Mouse (Mus musculus) midbrain, embryonic 12.5 days (tissue): ENCODE data around the gene Fggy. TPM values are rescaled to one million over a fixed set of nuclear protein-coding genes. Genes with fewer than 3 reads are reported as not detected.

ENCODE experiments used
- ATAC-seq: fragments of 200-750 bp; cut with Nextera tagmentation; 2 replicates; pipeline ENCODE4 v1.8.0; 2017; ENCODE audit warnings: low read depth, moderate TSS enrichment, moderate library complexity; ENCODE audit not compliant: low FRiP score
- H3K27ac ChIP-seq: fragments of 300-500 bp; sonication (generic); replicated peaks from 2 replicates; pipeline ENCODE4 v1.5.1; 2016; ENCODE audit warnings: mild to moderate bottlenecking
- H3K27me3 ChIP-seq: fragments of 300-500 bp; sonication (generic); 2 replicates; pipeline ENCODE4 v1.6.1; 2016; ENCODE audit warnings: mild to moderate bottlenecking
- H3K36me3 ChIP-seq: fragments of 300-500 bp; sonication (generic); 2 replicates; pipeline ENCODE4 v1.6.1; 2016
- H3K4me1 ChIP-seq: fragments of 300-500 bp; sonication (generic); 2 replicates; pipeline ENCODE4 v1.6.1; 2016
- H3K4me2 ChIP-seq: fragments of 300-500 bp; sonication (generic); replicated peaks from 2 replicates; pipeline ENCODE4 v1.6.1; 2016; ENCODE audit warnings: mild to moderate bottlenecking, moderate library complexity
- H3K4me3 ChIP-seq: fragments of 300-500 bp; sonication (generic); 2 replicates; pipeline ENCODE4 v1.5.1; 2016; ENCODE audit warnings: mild to moderate bottlenecking
- H3K9ac ChIP-seq: fragments of 300-500 bp; sonication (generic); replicated peaks from 2 replicates; pipeline ENCODE4 v1.6.1; 2016; ENCODE audit warnings: mild to moderate bottlenecking, moderate library complexity
- H3K9me3 ChIP-seq: fragments of 300-500 bp; sonication (generic); 2 replicates; pipeline ENCODE4 v1.6.1; 2016; ENCODE audit warnings: mild to moderate bottlenecking
- WGBS: fragments of 180-500 bp; shearing (Covaris S2); methylation state at CpG from one replicate; pipeline ENCODE4 v1.1.7; 2016; 5-methylcytosine and 5-hydroxymethylcytosine counted together
- polyA plus RNA-seq: library from polyadenylated mRNA; unstranded; fragments of >200 nt; fragmentation: Nextera tagmentation; extraction: Ambion mirVana; gene quantifications from 2 replicates; pipeline ENCODE4 v1.2.1, GENCODE M21; 2016

Fggy gene
- polyA plus RNA-seq, 1 experiment from 2014 or later = 8.5 TPM

GRCm38 (mm10) chr4:95875896-95876295, 318.6 kb downstream of the Fggy start:
- no peaks in the 10 kb centered on the region for H3K4me1 ChIP-seq
- no peak overlapping the region for H3K9ac ChIP-seq
- H3K9me3 ChIP-seq = no peaks in the 10 kb centered on the region
- H3K4me3 ChIP-seq = no peak overlapping the region
- H3K27me3 ChIP-seq = no peaks in the 10 kb centered on the region
- ATAC-seq = no peak
- WGBS = 89% methylated on average over 4 of the region's 4 CpGs
- H3K36me3 ChIP-seq = no peaks in the 10 kb centered on the region
- H3K27ac ChIP-seq = no peak overlapping the region
- no peak overlapping the region for H3K4me2 ChIP-seq

DNA sequence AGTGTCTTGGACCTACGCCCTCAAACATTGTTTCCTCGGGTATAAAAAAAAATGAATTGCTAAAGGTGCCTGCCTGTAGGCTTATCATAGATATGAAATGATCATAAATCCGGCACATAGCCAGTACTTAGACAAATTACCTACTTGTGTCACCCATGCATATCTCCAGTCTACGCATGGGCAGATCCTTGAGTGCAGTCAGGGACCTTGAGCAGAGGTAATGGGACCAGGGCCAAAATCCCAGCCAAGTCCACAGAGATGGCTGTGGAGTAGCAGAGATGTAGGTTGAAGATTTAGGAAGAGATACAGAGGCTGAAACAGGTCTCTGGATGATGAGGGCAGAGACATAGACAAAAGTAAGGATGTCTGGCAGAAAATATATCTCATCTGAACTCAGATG, 320.1 kb downstream of the Fggy start:
- no peak overlapping the region for H3K4me3 ChIP-seq
- no peaks in the 10 kb centered on the region for H3K27me3 ChIP-seq
- H3K36me3 ChIP-seq = no peaks in the 10 kb centered on the region
- ATAC-seq = no peak
- WGBS = 94% methylated on average over 4 of the region's 4 CpGs
- H3K4me1 ChIP-seq = no peaks in the 10 kb centered on the region
- no peaks in the 10 kb centered on the region for H3K9me3 ChIP-seq
- H3K9ac ChIP-seq = no peak overlapping the region
- no peak overlapping the region for H3K4me2 ChIP-seq
- no peak overlapping the region for H3K27ac ChIP-seq

DNA sequence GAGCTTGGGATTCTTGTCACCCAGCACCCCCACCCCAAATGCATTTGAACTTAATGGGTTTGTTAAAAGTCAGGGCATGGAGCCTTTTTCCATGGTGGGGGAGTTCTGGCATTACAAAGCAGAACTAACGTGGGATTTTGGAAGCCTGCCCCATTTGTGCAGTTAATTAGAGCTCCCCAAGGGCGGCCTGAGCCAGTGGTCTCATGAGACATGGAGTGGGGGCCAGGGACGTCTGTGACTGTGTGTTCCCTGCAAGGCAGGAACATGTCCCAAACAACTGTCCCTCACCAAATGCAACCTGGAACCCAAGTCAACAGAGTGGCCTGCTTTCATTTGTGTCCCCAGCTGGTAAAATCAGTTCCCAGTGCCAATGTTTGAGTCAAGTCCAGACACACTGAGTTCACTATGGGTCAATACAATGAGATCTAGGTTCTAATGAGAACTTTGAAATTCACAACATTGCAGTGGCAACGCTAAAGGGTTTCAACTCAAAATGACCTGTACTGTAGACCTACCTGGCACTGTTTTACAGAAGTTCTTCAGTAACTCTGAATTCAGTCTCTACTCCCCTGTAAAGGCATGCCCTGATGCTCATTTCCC, 324.5 kb downstream of the Fggy start:
- no peak overlapping the region for H3K4me3 ChIP-seq
- no peak overlapping the region for H3K9ac ChIP-seq
- no peaks in the 10 kb centered on the region for H3K9me3 ChIP-seq
- no peak overlapping the region for H3K27ac ChIP-seq
- WGBS = 64% methylated on average over 4 of the region's 4 CpGs
- no peaks in the 10 kb centered on the region for H3K36me3 ChIP-seq
- no peaks in the 10 kb centered on the region for H3K4me1 ChIP-seq
- H3K27me3 ChIP-seq = no peaks in the 10 kb centered on the region
- H3K4me2 ChIP-seq = no peak overlapping the region
- ATAC-seq = no peak

DNA sequence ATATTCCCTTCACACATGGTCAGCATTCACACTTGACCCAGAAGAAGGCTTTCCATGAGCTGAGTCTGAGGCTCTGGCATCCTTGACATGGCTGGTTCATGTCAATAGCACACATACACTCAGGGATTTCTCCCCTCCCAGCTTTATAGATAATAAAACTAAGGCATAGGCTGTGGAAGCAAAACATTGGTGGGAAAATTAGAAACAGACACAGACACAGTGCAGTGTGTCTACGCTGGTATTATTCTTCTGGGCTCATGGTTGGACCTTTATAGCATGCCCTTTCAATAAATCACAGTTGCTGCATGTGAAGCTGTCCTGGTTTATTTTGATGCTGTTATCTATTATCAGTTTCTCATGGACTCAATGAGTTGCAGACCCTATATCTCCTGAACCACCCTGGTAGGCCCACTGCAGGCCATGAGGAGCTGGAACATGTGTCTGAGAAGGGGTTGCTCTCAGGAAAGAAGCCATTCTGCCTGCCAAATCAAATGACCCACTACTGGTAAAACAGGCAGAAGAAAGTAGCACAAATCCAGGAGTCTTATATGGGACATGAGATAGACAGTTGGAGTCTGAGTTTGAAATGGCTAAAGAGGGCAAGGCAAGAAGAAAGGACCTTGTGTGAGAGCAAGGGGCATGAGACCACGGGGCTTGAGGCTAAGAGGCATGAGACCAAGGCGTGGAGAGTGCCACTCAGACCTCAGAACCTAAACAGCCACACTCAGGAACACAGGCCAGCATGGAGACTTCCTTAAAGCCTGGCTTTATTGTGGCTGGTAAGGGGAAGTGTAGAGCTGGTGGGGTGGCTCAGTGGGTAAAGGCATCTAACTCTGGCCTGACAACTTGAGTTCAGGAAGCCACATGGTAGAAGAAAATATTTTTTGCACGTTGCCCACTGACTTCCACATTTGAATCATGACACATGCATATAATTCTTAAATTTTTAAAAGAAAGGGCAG, 327.2 kb downstream of the Fggy start:
- Histone ChIP-seq H3K4me3 (no peak overlapping the region), H3K27ac (no peak overlapping the region), H3K9me3 (no peaks in the 10 kb centered on the region), H3K4me2 (no peak overlapping the region), H3K4me1 (no peaks in the 10 kb centered on the region), H3K27me3 (no peaks in the 10 kb centered on the region), H3K36me3 (no peaks in the 10 kb centered on the region), H3K9ac (no peak overlapping the region)
- 81% methylated on average over 4 of the region's 4 CpGs for WGBS
- no peak for ATAC-seq

GRCm38 (mm10) chr4:95895199-95895754, 338.0 kb downstream of the Fggy start:
- Histone ChIP-seq H3K9ac (no peak overlapping the region), H3K36me3 (no peaks in the 10 kb centered on the region), H3K9me3 (no peaks in the 10 kb centered on the region), H3K27me3 (no peaks in the 10 kb centered on the region), H3K27ac (no peak overlapping the region), H3K4me2 (no peak overlapping the region), H3K4me3 (no peak overlapping the region), H3K4me1 (peaks cover 7% of the 10 kb centered on the region; the same call in 1 of the 2 replicates)
- no peak for ATAC-seq
- 88% methylated on average over 2 of the region's 2 CpGs for WGBS

- Histone ChIP-seq H3K4me3 (no peak overlapping the region), H3K9me3 (no peaks in the 10 kb centered on the region), H3K27me3 (no peaks in the 10 kb centered on the region), H3K9ac (no peak overlapping the region), H3K36me3 (no peaks in the 10 kb centered on the region), H3K4me1 (peaks cover 7% of the 10 kb centered on the region; the same call in 1 of the 2 replicates), H3K4me2 (no peak overlapping the region), H3K27ac (no peak overlapping the region)
- 58% methylated on average over 5 of the region's 5 CpGs for WGBS
- no peak for ATAC-seq
Measured at GRCm38 (mm10) chr4:95896571-95896970, 339.3 kb downstream of the Fggy start.

DNA sequence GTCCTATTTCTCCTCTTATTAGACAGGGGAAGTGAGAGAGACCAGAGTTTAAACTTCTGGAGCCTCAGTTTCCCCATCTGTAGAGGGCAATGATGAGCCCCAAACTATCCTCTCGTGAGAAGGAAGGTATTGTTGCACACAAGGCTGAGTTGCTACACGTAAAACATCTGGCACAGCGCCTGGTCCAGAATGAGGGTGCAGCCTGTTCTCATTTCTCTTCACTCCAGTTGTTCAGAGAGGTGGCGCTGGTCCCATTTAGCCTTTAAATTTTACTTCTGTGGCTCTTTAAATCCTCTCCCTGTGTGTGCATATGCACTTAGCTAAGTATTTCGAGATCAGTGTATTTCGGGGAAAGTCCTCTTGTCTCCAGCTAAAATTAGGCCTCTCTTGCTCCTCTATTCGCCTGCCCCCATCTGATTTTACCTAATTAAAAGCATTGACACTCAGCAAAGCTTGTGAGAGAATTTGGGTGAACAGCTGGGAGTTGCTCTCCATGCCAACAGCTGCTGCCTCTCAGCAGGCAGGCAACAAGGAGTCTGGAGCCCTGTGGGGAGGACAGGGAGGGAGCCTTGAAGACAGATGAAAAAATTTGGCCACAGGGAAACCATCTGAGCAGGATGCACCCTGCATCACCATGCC, 340.0 kb downstream of the Fggy start:
- no peaks in the 10 kb centered on the region for H3K36me3 ChIP-seq
- H3K4me1 ChIP-seq = peaks cover 7% of the 10 kb centered on the region; the same call in 1 of the 2 replicates
- H3K4me3 ChIP-seq = no peak overlapping the region
- 68% methylated on average over 7 of the region's 7 CpGs for WGBS
- no peak overlapping the region for H3K27ac ChIP-seq
- ATAC-seq = no peak
- H3K9ac ChIP-seq = no peak overlapping the region
- H3K4me2 ChIP-seq = no peak overlapping the region
- no peaks in the 10 kb centered on the region for H3K9me3 ChIP-seq
- no peaks in the 10 kb centered on the region for H3K27me3 ChIP-seq

DNA sequence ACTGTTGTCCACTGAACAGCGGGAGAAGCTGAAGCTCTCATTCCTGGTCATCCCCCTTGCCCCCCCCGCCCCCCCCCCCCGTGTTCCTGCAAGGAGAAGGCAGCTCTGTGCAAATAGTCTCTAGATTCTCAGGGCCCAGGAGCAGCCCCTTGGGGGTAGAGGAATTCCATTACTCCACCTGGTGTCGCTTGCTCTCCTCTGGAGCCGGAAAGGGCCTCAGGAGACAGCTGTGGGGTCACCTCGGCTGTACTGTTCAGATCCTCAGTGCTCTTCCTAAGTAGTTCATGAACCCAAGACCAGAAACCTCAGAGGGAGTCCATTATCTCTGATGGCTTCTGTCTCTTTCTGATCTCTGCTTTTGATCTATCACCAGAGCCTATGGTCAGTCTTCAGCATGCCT, 341.4 kb downstream of the Fggy start:
- 40% methylated on average over 6 of the region's 6 CpGs for WGBS
- Histone ChIP-seq H3K36me3 (no peaks in the 10 kb centered on the region), H3K4me2 (no peak overlapping the region), H3K9ac (no peak overlapping the region), H3K9me3 (no peaks in the 10 kb centered on the region), H3K4me1 (peaks cover 7% of the 10 kb centered on the region; the same call in 1 of the 2 replicates), H3K4me3 (no peak overlapping the region), H3K27ac (no peak overlapping the region), H3K27me3 (no peaks in the 10 kb centered on the region)
- ATAC-seq = no peak

- no peak overlapping the region for H3K4me3 ChIP-seq
- H3K27me3 ChIP-seq = no peaks in the 10 kb centered on the region
- H3K36me3 ChIP-seq = no peaks in the 10 kb centered on the region
- H3K27ac ChIP-seq = no peak overlapping the region
- no peak overlapping the region for H3K9ac ChIP-seq
- H3K4me2 ChIP-seq = no peak overlapping the region
- WGBS = 65% methylated on average over 4 of the region's 4 CpGs
- H3K9me3 ChIP-seq = no peaks in the 10 kb centered on the region
- peaks cover 7% of the 10 kb centered on the region; the same call in 1 of the 2 replicates for H3K4me1 ChIP-seq
- ATAC-seq = no peak
Measured at GRCm38 (mm10) chr4:95899926-95900712, 342.8 kb downstream of the Fggy start.

GRCm38 (mm10) chr4:95900815-95901214, 343.5 kb downstream of the Fggy start:
- ATAC-seq = no peak
- Histone ChIP-seq H3K4me1 (peaks cover 7% of the 10 kb centered on the region; the same call in 1 of the 2 replicates), H3K9ac (no peak overlapping the region), H3K36me3 (no peaks in the 10 kb centered on the region), H3K27me3 (no peaks in the 10 kb centered on the region), H3K4me3 (no peak overlapping the region), H3K9me3 (no peaks in the 10 kb centered on the region), H3K27ac (no peak overlapping the region), H3K4me2 (no peak overlapping the region)
- WGBS = 60% methylated on average over 1 of the region's 1 CpGs

DNA sequence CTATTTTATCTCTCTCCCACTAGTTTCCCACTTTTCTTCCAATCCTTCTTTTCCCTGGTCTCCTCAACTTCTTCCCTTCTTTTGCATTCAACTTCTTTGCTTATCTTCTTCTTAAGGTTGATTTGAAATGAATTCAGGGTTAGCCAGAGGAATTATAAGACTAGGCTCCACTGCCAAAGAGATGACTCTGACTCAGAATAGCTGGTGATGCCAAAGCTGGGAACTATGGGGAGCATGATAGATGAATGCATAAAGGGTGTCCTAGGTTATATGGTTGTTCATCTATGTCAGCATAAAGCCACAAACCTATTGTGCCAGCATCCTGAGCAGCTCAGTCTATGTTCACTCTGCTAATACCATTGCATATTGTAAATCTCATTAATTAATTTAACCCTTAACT, 348.8 kb downstream of the Fggy start:
- Histone ChIP-seq H3K9ac (no peak overlapping the region), H3K4me2 (no peak overlapping the region), H3K9me3 (no peaks in the 10 kb centered on the region), H3K36me3 (no peaks in the 10 kb centered on the region), H3K27me3 (no peaks in the 10 kb centered on the region), H3K4me1 (no peaks in the 10 kb centered on the region), H3K4me3 (no peak overlapping the region), H3K27ac (no peak overlapping the region)
- ATAC-seq = no peak
